ENCODE assay signal across 21 mouse cellular contexts in the genomic region with DNA sequence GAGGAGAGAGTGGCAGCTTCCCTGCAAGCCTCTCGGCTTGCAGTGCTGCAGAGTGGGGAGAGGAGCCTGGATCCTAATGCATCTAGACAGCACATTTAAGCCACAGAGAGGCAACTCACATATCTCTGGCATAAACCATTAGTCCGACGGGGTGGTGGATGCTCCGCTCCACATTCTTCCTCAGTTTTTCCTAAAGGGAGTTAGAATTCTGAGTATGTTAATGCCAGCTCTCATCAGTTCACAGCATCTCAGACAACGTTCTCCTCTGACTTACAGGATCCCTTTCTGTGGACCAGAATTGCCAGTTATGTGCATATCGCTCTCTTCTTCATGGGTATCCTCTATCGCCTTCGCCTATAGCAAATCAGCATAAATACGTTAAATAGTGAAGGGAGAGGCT.
DNase-seq lines count a peak whose midpoint lies in the region; ATAC-seq and TF ChIP-seq lines count a peak whose summit lies in the region.
"Had no signal": no experiment of that assay in that cellular context is flagged by ENCODE, and none has a peak within 500 bp of the region (broad histone marks: within the 10 kb centered on the region; RNA-seq: fewer than 3 reads in every experiment).

No protein-coding gene starts in this region.

- intact Hi-C loops in left cerebral cortex, adult 2 months (cut with DNase I), result no loop called here

- H3K4me3 ChIP-seq in hindbrain, embryonic 10.5 days, result no peak overlapping the region
- H3K4me3 ChIP-seq in hindbrain, embryonic 12.5 days, result no peak overlapping the region
- no peak overlapping the region for H3K4me3 ChIP-seq in midbrain, embryonic 14.5 days (replicated peaks; ENCODE audit: low read depth, low read length)
- H3K4me3 ChIP-seq in midbrain, embryonic 11.5 days (ENCODE audit: low read depth, low read length), result no peak overlapping the region
- no peak overlapping the region for H3K4me3 ChIP-seq in left cerebral cortex, adult 2 months
- H3K4me3 ChIP-seq: embryonic facial prominence, embryonic 13.5 days; forebrain, embryonic 12.5 days; heart, adult 2 months; heart, embryonic 15.5 days; hindbrain, embryonic 15.5 days had no signal

- H3K4me2 ChIP-seq in hindbrain, embryonic 12.5 days (replicated peaks), result no peak overlapping the region
- H3K4me2 ChIP-seq in midbrain, embryonic 14.5 days (ENCODE audit: low read length), result no peak overlapping the region
- H3K4me2 ChIP-seq in midbrain, embryonic 11.5 days, result no peak overlapping the region
- H3K4me2 ChIP-seq: embryonic facial prominence, embryonic 13.5 days; forebrain, embryonic 12.5 days; heart, embryonic 11.5 days; heart, embryonic 15.5 days; hindbrain, embryonic 15.5 days had no signal

- no peaks in the 10 kb centered on the region for H3K27me3 ChIP-seq in hindbrain, embryonic 10.5 days (ENCODE audit: insufficient read depth, poor library complexity, severe bottlenecking)
- no peaks in the 10 kb centered on the region for H3K27me3 ChIP-seq in hindbrain, embryonic 12.5 days
- no peaks in the 10 kb centered on the region for H3K27me3 ChIP-seq in midbrain, embryonic 14.5 days (ENCODE audit: control insufficient read depth, insufficient read depth, low read length)
- no peaks in the 10 kb centered on the region for H3K27me3 ChIP-seq in midbrain, embryonic 11.5 days (ENCODE audit: control insufficient read depth, insufficient read depth, low read length)
- H3K27me3 ChIP-seq: embryonic facial prominence, embryonic 13.5 days; forebrain, embryonic 12.5 days; heart, embryonic 15.5 days; hindbrain, embryonic 15.5 days; Patski had no signal

- H3K27ac ChIP-seq in hindbrain, embryonic 10.5 days, result peak overlapping the region; percentile 45; the same call in 1 of the 2 replicates
- no peak overlapping the region for H3K27ac ChIP-seq in hindbrain, embryonic 12.5 days
- H3K27ac ChIP-seq in midbrain, embryonic 14.5 days (replicated peaks; ENCODE audit: low read depth, low read length), result 0 out of 2 replicates have a peak overlapping the region, but pooled peaks have one; percentile 26
- no peak overlapping the region for H3K27ac ChIP-seq in midbrain, embryonic 11.5 days (ENCODE audit: low read depth, low read length)
- H3K27ac ChIP-seq in left cerebral cortex, adult 2 months, result no peak overlapping the region
- H3K27ac ChIP-seq: embryonic facial prominence, embryonic 13.5 days; forebrain, embryonic 12.5 days; heart, adult 2 months; heart, embryonic 15.5 days; hindbrain, embryonic 15.5 days had no signal

- no peaks in the 10 kb centered on the region for H3K36me3 ChIP-seq in hindbrain, embryonic 10.5 days
- H3K36me3 ChIP-seq in hindbrain, embryonic 12.5 days, result no peaks in the 10 kb centered on the region
- no peaks in the 10 kb centered on the region for H3K36me3 ChIP-seq in midbrain, embryonic 14.5 days (ENCODE audit: control insufficient read depth, insufficient read depth, low read length)
- no peaks in the 10 kb centered on the region for H3K36me3 ChIP-seq in midbrain, embryonic 11.5 days (ENCODE audit: control insufficient read depth, insufficient read depth, low read length)
- H3K36me3 ChIP-seq: embryonic facial prominence, embryonic 13.5 days; forebrain, embryonic 12.5 days; heart, embryonic 15.5 days; hindbrain, embryonic 15.5 days had no signal

- WGBS in hindbrain, embryonic 10.5 days, result 86% methylated on average over 9 of the region's 9 CpGs
- 81% methylated on average over 9 of the region's 9 CpGs for WGBS in hindbrain, embryonic 12.5 days
- 79% methylated on average over 9 of the region's 9 CpGs for WGBS in midbrain, embryonic 14.5 days
- WGBS in midbrain, embryonic 11.5 days, result 88% methylated on average over 9 of the region's 9 CpGs

- no peak for TF ChIP-seq CTCF in brain, embryonic 14.5 days (IDR thresholded peaks at IDR 0.05; ENCODE audit: borderline replicate concordance, extremely low read depth, insufficient read depth, insufficient read length)
- TF ChIP-seq CTCF in left cerebral cortex, adult 2 months (IDR thresholded peaks at IDR 0.05), result no peak

- peaks cover 10% of the 10 kb centered on the region; the same call in 1 of the 2 replicates for H3K4me1 ChIP-seq in hindbrain, embryonic 10.5 days (replicated peaks)
- no peaks in the 10 kb centered on the region for H3K4me1 ChIP-seq in hindbrain, embryonic 12.5 days
- H3K4me1 ChIP-seq in midbrain, embryonic 14.5 days (ENCODE audit: control insufficient read depth, insufficient read depth, low read length), result no peaks in the 10 kb centered on the region
- no peaks in the 10 kb centered on the region for H3K4me1 ChIP-seq in midbrain, embryonic 11.5 days (ENCODE audit: control insufficient read depth, insufficient read depth, low read length)
- H3K4me1 ChIP-seq: embryonic facial prominence, embryonic 13.5 days; heart, embryonic 15.5 days; hindbrain, embryonic 15.5 days had no signal

- TF ChIP-seq POLR2A in brain, embryonic 14.5 days (IDR thresholded peaks at IDR 0.05; ENCODE audit: borderline replicate concordance, extremely low read depth, insufficient read depth, insufficient read length, poor library complexity, severe bottlenecking), result no peak

- no peak for ATAC-seq in hindbrain, embryonic 12.5 days (ENCODE audit: low FRiP score)
- no peak for ATAC-seq in midbrain, embryonic 14.5 days (ENCODE audit: low FRiP score, low TSS enrichment)
- ATAC-seq in midbrain, embryonic 11.5 days (ENCODE audit: low FRiP score), result no peak
- ATAC-seq: activated CD4-positive, CD25-positive, alpha-beta regulatory T cell, adult 4 months; forebrain, embryonic 16.5 days had no signal

- H3K9ac ChIP-seq in hindbrain, embryonic 12.5 days, result no peak overlapping the region
- no peak overlapping the region for H3K9ac ChIP-seq in midbrain, embryonic 14.5 days (replicated peaks; ENCODE audit: low read length)
- H3K9ac ChIP-seq in midbrain, embryonic 11.5 days (ENCODE audit: low read length), result no peak overlapping the region
- H3K9ac ChIP-seq: embryonic facial prominence, embryonic 13.5 days; forebrain, embryonic 12.5 days; heart, embryonic 15.5 days; hindbrain, embryonic 15.5 days had no signal

- no peak for DNase-seq in hindbrain, embryonic 10.5 days (ENCODE audit: low spot score)
- DNase-seq in midbrain, embryonic 14.5 days, result no peak
- DNase-seq in midbrain, embryonic 11.5 days (ENCODE audit: low spot score, missing footprints), result no peak
- peak; percentile 19 for DNase-seq in brain, embryonic 14.5 days (ENCODE audit: low read depth)
- DNase-seq in thymus, postnatal 25 days, result no peak
- DNase-seq in left cerebral cortex, adult 2 months (ENCODE audit: extremely low spot score in 1 of 2, low spot score in 2 of 2), result no peak
- DNase-seq: adrenal gland, postnatal 14 days; cerebellum, adult 18-20 months; cerebellum, adult 9-11 months; cerebellum, postnatal 36 days; gastrocnemius, postnatal 10 days; heart, adult 2 months had no signal

- no peaks in the 10 kb centered on the region for H3K9me3 ChIP-seq in hindbrain, embryonic 10.5 days
- H3K9me3 ChIP-seq in hindbrain, embryonic 12.5 days (replicated peaks), result no peaks in the 10 kb centered on the region
- no peaks in the 10 kb centered on the region for H3K9me3 ChIP-seq in midbrain, embryonic 14.5 days (ENCODE audit: control insufficient read depth, low read length)
- no peaks in the 10 kb centered on the region for H3K9me3 ChIP-seq in midbrain, embryonic 11.5 days (ENCODE audit: control insufficient read depth, low read length)
- H3K9me3 ChIP-seq: embryonic facial prominence, embryonic 13.5 days; forebrain, embryonic 12.5 days; heart, embryonic 15.5 days; hindbrain, embryonic 15.5 days had no signal

Comparison
In these comparisons a context has a peak if more than half of its experiments do, and no peak if none do; other contexts are left out.
1. H3K27ac ChIP-seq: peak in hindbrain, embryonic 10.5 days (single experiment) and midbrain, embryonic 14.5 days (single experiment); none in hindbrain, embryonic 12.5 days (single experiment), midbrain, embryonic 11.5 days (single experiment) and left cerebral cortex, adult 2 months (single experiment).